Mouse (Mus musculus) cerebellum, adult 2 months (tissue): Measurements from ENCODE around the gene Ear14. TPM values are rescaled to one million over a fixed set of nuclear protein-coding genes. Genes with fewer than 3 reads are reported as not detected.
A peak's percentile ranks its signal among the peaks of the same experiment; 100 is the strongest.
"Not testable (repeated sequence)": the region's sequence is repeated elsewhere in the genome, so short reads cannot be mapped to it uniquely, and the experiment has no call there.

Experiments
- DNase-seq, 2 experiments: peaks; one replicate each; pipeline ENCODE4 v3.0.0; 2021
- H3K27ac ChIP-seq: fragments of 200-500 bp; 2 replicates; pipeline ENCODE4 v1.5.1; 2012; ENCODE audit warnings: low read length, control low read depth, inconsistent platforms; ENCODE audit not compliant: insufficient read depth
- H3K27me3 ChIP-seq: fragments of 200-500 bp; 2 replicates; pipeline ENCODE4 v1.6.1; 2012; ENCODE audit warnings: inconsistent platforms, mild to moderate bottlenecking, low read length, moderate library complexity; ENCODE audit not compliant: control insufficient read depth, insufficient read depth
- H3K4me1 ChIP-seq: fragments of 200-500 bp; 2 replicates; pipeline ENCODE4 v1.6.1; 2011; ENCODE audit warnings: low read length; ENCODE audit not compliant: control insufficient read depth, insufficient read depth
- H3K4me3 ChIP-seq: fragments of 200-500 bp; replicated peaks from 2 replicates; pipeline ENCODE3; 2011; ENCODE audit warnings: mild to moderate bottlenecking, low read depth, low read length, control low read depth; ENCODE audit not compliant: insufficient read depth
- CTCF ChIP-seq: fragments of 200-500 bp; IDR thresholded peaks from 2 replicates; pipeline ENCODE4 v1.5.1; 2011; ENCODE audit warnings: low read depth, mild to moderate bottlenecking, control low read depth, low read length, moderate library complexity, borderline replicate concordance; ENCODE audit not compliant: insufficient read depth
- POLR2A ChIP-seq: fragments of 200-500 bp; IDR thresholded peaks from 2 replicates; pipeline ENCODE4 v1.6.1; 2011; ENCODE audit warnings: low read length, control low read depth, borderline replicate concordance; ENCODE audit not compliant: insufficient read depth
- WGBS: fragments of 180-500 bp; shearing (Covaris S2); methylation state at CpG from one replicate; pipeline ENCODE4 v1.1.7; 2018; 5-methylcytosine and 5-hydroxymethylcytosine counted together
- polyA plus RNA-seq: library from polyadenylated mRNA; depleted of rRNA; stranded (reverse); fragments of >200 nt; gene quantifications from 2 replicates; pipeline ENCODE4 v1.2.3, GENCODE M21; 2012; rRNA removed

Ear14 gene
- polyA plus RNA-seq, 1 experiment = not detected

DNA sequence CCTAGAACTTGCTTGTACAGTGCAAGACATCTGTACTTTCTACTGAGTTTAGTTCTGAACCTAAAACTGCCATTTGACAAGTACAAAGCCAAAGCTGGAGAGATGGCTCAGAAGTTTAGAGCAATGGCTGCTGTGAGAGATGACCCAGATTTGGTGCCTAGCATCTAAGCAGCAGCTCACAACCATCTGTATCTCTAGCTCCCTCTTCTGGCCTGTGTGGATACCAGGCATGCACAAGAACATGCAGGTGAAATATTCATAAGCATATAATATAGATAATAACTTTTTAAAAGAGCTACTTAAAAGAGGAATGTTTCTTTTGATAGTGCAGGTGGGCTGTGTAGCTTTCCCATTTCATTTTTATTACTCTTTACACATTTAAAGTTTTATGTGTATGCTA lies 37.7 kb downstream of the Ear14 start:
- TF ChIP-seq POLR2A (no peak), CTCF (no peak)
- Histone ChIP-seq H3K4me3 (no peak overlapping the region), H3K27me3 (no peaks in the 10 kb centered on the region), H3K4me1 (no peaks in the 10 kb centered on the region), H3K27ac (no peak overlapping the region)
- DNase-seq = peak in 1 of 2 experiments; percentile 13

DNA sequence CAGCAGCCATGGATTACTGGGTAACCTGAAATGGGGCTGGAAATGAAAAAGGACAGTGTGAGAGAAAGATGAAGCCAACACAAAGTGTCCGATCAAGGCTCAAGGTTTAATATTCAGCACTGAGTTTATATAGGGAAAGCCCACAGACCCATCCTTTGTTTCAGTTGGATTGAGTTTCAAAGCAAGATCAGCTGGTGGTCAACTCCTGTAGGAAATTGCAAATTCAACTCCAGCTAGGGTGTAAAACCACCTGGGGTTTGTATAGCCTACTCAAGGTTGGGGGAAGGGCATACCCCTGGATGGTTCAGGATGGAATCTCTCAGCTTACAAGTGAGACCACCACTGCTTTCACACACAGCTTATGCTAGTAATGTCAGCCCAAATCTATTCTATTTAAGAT lies 44.5 kb downstream of the Ear14 start:
- Histone ChIP-seq H3K4me1 (no peaks in the 10 kb centered on the region), H3K27me3 (no peaks in the 10 kb centered on the region), H3K4me3 (no peak overlapping the region), H3K27ac (no peak overlapping the region)
- DNase-seq = no peak
- 84% methylated on average over 1 of the region's 1 CpGs for WGBS
- TF ChIP-seq POLR2A (no peak), CTCF (no peak)

DNA sequence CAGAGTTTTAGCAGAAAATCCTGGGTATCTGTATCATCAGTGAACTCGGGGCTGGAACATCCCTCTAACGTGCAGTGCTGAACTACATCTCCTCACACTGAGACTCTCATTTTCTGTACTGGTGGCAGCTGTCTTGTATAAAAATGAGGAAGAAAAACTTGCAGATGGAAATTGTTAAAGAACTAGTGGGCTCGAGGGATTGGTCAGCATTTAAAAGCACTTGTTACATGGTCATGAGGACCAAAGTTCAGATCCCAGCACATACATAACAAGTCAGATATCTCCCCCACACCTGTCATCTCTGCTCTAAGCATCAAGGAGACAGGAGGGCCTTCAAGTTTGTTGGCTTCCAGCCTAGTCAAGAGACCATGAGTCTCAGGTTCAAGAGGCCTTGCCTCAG lies 47.2 kb downstream of the Ear14 start:
- no peak overlapping the region for H3K4me3 ChIP-seq
- no peak overlapping the region for H3K27ac ChIP-seq
- TF ChIP-seq POLR2A (no peak), CTCF (no peak)
- WGBS = 75% methylated on average over 3 of the region's 3 CpGs
- no peak for DNase-seq
- H3K27me3 ChIP-seq = no peaks in the 10 kb centered on the region
- no peaks in the 10 kb centered on the region for H3K4me1 ChIP-seq

DNA sequence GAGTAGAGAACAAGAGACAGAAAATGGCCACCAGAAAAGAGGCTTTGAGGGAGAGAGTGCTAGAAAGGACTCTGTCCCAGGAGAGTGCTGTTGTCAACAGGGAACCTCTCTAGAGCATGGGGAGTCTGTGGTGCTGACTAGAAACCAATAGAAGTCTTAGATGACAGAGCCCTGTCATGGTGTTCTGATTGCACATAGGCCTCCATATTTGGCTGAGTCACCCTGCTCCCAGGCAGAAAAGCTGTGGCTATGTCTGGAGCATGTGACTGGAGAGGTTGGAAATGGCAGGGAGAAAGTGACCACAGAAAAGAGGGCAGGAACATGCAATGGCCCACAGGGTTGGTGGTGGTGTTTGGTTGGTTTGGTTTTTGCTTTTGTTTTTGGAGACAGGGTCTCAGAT lies 49.0 kb downstream of the Ear14 start:
- not testable (repeated sequence) for DNase-seq, H3K27ac ChIP-seq, H3K4me1 ChIP-seq, H3K27me3 ChIP-seq, H3K4me3 ChIP-seq

DNA sequence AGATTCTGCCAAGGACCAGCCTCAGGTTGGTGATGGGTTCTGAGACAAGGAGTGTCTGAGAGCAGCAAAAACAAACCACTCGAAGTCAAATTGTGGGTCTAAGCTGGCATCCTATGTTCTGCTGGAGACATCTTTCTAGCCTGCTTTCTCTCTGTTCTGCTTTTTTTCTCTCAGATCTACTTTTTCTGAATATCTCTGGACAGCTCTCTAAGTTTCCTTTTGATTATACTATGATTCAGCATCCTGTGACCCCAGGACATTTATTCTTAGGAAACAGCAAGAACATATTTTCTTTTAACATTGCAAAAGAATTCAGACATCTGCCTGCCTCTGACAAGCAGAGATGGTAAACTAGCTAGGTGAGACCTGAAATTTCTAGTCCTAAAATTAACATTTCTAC lies 50.4 kb downstream of the Ear14 start:
- TF ChIP-seq CTCF (no peak), POLR2A (no peak)
- 90% methylated on average over 1 of the region's 1 CpGs for WGBS
- H3K4me1 ChIP-seq = no peaks in the 10 kb centered on the region
- no peak overlapping the region for H3K27ac ChIP-seq
- no peaks in the 10 kb centered on the region for H3K27me3 ChIP-seq
- DNase-seq = no peak
- H3K4me3 ChIP-seq = no peak overlapping the region

Other genes with a start within 250 kb of the Ear14 start
- gene Pnp2, start 247.4 kb upstream of the Ear14 start, polyA plus RNA-seq = 0.98 and 1.0 TPM in 2 replicates
- gene Rnase10, start 195.6 kb upstream of the Ear14 start, polyA plus RNA-seq = not detected in 2 replicates
- gene Rnase9, start 161.5 kb upstream of the Ear14 start, polyA plus RNA-seq = not detected in 2 replicates
- not detected in 2 replicates for gene Rnase11, start 153.2 kb upstream of the Ear14 start, polyA plus RNA-seq
- gene Rnase12, start 145.7 kb upstream of the Ear14 start, polyA plus RNA-seq = not detected in 2 replicates
- gene Olfr750, start 129.0 kb upstream of the Ear14 start, polyA plus RNA-seq = not detected in 2 replicates
- gene Rnase4, start 112.3 kb upstream of the Ear14 start, polyA plus RNA-seq = 11.5 and 12.4 TPM in 2 replicates
- 2.9 TPM in 2 replicates for gene Ang, start 112.2 kb upstream of the Ear14 start, polyA plus RNA-seq
- not detected in 2 replicates for gene Eddm3b, start 89.0 kb upstream of the Ear14 start, polyA plus RNA-seq
- 0.61 and 0.81 TPM in 2 replicates for gene Rnase6, start 79.5 kb upstream of the Ear14 start, polyA plus RNA-seq
- gene Rnase1, start 56.6 kb upstream of the Ear14 start, polyA plus RNA-seq = 3.3 and 4.1 TPM in 2 replicates
- not detected in 2 replicates for gene Rnase2b, start 41.1 kb upstream of the Ear14 start, polyA plus RNA-seq
- not detected in 2 replicates for gene Ang2, start 4.2 kb upstream of the Ear14 start, polyA plus RNA-seq
- gene Rnase2a, start 52.7 kb downstream of the Ear14 start, polyA plus RNA-seq = not detected in 2 replicates
- gene Gm7247, start 158.4 kb downstream of the Ear14 start, polyA plus RNA-seq = not detected in 2 replicates
- not detected in 2 replicates for gene Vmn2r88, start 207.4 kb downstream of the Ear14 start, polyA plus RNA-seq
- gene Vmn2r89, start 248.5 kb downstream of the Ear14 start, polyA plus RNA-seq = not detected in 2 replicates